Mouse (Mus musculus) c-Kit-positive CD71-positive TER-119-negative erythroid progenitor cells, embryonic 14.5 days (primary cell): ENCODE measurements around the gene Scgn.
A peak's percentile ranks its signal among the peaks of the same experiment; 100 is the strongest.

ENCODE experiments used
- DNase-seq: peaks from one replicate; pipeline ENCODE4 v3.0.0-alpha.2; 2013; ENCODE audit warnings: low read depth

Scgn gene

GRCm38 (mm10) chr13:23990928-23991327 is at the start of gene Scgn:
Scgn (minus strand) TSS chr13:23991214.
- peak; percentile 24 for DNase-seq

DNA sequence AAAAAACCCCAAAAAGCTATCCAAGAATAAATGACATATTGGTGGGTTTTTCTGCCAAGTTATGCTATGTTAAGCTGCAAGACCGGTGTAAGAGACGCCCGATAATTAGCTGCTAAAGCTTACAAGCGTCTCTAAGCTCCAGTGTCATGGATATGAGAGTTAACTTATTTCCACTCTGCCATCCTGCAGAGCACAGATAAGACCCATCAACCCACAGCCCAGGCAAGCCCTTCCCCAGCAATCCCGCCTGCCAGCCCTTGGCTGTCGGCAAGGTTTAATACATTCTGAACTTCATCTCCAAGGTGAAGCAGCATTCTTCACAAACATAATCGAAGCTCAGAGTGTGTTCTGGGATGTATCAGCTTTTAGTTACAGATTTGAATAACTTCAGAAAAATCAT is 49.2 kb upstream of the Scgn start:
- DNase-seq: peak; percentile 23

DNA sequence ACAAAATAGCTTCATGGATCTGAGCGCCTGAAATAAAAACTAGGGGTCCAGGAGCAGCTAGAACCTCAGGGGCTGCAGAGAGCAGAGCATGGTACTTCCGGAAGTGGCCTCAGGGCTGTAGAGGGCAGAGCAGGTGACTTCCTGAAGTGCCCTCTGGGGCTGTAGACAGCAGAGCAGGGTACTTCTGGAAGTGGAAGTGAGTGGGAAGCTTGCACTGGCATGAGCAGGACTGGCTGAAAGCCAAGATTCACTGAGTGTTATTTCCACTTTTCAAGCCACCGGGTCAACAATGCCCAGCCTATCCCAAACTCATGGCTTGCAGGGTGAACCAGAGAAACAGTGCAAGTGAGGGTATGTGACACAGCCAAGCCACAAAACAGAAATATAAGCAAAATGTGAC is 46.5 kb upstream of the Scgn start:
- no peak for DNase-seq

DNA sequence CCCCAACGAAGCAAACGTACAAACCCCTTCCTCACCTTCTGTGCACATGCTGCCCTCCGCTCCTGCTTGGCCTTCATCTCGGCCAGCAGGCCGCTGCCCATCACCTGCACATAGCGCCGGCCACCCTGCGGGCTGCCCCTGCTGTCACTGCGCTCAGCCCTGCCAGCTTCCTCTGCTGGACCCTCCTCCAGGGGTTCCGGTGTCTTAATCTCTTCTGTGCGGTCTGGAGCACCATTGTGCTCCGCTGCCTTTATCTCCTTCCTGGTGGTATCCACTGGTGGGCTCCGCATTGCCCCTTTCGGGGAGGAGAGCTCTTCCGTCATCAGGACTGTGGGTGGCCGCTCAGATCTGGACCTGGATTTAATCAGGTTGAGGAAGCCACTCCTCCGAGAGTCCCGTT is 45.1 kb upstream of the Scgn start:
- no peak for DNase-seq

DNA sequence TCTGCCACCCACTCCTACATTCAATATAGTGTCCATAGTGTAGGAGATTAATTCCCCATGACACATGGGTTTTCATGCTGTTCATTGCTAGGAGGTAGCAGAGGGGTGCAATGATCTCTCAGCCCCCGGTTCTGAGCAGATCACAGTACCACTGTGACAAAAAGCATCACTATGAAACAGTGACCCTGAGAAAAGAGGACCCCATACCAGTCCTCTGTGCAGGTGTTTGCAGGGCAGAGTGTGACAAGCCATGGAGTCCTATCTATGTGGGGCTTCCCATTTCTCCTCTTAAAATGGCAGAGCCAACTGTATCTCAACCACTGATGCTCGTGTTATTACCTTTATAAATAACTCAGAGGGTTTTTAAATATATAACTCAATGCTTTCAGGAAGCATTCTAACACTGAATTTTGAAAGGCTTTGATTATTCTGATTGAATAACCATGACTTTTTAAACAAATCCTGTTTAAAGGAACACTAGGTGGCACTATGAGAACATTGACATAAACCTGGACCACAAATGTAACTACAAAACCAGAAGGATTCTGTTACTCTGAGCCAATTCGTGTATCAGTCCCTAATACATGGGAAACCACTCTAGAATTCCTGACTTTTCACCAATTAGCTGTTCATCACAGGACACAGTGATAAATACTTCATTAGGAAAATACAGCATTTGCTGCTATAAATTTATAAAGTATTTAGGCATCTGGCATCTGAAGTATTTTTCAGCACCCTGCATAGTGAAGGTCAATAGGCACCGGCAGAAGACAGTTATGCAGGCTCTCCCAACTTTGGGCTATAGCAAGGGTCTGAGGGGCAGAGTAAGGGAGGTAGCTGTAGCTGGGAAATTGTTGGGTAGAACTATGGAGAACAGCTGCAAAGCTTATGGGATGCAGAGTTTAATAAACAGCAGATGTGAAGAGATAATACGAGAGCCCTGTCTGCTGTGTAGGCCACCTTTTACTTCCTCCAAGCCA is 36.5 kb upstream of the Scgn start:
- DNase-seq: no peak

GRCm38 (mm10) chr13:24018515-24018914 is 27.5 kb upstream of the Scgn start:
- DNase-seq: no peak

DNA sequence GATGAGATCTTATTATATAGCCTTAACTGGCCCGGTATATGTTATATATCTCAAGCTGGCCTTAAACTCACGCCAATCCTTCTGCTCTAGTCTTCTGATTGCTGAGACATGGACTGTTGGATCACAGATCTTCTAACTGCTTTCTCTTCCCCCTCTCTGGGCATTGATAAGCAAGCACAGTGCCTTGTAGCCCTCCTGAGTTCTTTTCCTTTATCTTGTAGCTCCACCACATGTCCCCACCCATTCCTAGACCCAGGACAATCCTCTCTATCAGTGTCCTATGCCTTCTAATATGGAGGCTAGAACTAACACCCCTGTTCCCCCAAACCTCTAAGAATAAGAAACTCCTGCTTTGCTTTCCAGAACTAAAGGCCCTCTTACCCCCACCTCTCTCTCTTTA is 14.5 kb upstream of the Scgn start:
- DNase-seq: peak; percentile 17

DNA sequence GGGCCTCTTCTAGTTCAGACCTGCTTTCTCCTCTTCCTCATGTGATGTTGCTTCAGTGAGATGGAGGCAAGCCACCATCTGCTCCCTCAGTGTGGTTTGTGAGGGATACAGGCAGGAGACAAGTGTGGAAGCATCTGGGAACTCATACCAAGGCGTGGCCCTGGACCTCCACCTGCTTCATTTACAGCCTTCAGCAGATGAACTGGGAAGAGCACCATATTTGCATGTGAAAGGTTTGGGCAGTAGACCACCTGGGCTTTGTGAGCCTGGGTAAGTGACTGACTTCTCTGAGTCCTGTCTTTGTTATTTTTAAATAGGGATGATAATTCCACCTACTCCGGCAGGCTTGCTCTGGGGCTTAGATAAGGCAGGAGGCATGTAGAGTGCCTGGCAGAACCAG is 10.8 kb upstream of the Scgn start:
- no peak for DNase-seq

DNA sequence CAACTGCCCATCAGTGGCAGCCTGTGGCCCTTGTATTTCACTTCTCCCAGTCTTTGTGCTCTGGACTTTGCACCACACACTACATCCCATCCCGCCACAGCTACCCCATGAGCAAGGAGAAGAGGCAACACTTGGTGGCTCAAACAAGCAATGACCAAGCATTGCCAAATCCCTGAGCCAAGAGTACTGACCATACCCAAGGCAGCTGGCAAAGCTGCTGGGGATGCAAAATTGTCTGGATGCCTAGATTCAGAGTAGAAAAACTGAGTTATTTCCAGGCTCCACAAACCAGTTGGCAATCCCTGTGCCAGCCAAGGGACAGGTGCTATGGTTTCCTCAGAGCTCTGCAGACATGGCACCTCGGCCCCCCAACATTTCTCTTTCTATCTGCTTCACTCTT is 10.1 kb upstream of the Scgn start:
- DNase-seq: no peak

DNA sequence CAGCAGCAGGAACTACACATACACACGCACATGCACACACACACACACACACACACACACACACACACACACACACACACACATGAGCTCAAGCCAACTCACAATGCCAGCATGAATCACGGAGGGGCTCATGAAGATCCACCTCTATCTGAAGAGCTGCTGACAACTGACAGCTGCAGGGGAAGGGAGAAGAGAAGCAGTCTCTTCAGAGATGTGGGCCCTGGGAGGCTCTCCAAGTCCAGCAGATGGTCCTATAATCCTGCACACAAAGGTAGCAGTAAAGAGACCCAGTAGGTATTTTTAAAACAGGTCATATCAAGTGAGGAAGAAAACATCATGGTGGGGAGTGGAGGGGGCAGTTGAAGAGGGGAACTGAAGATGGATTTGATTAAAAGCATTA is 7.8 kb upstream of the Scgn start:
- DNase-seq: no peak

GRCm38 (mm10) chr13:23994756-23995155 is 3.7 kb upstream of the Scgn start:
- DNase-seq: no peak

DNA sequence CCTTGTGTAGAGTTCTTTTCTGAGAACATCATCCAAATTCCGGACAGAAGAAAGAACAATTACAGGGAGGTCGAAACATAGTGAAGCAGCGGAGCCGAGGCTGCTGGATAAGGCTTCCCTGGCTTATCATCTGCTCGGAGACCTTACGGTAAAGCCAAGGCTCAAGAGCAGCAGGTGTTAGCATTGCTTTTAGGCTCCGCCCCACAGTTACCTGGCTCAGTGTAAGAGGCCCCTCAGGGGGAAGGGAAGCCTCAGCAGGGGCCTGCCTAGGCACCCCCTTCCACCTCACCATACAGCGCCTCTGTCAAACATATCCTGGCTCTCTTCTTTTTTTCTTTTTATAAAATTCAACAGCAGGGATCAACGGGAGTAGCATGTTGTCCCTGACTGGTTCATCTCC is 3.0 kb upstream of the Scgn start:
- DNase-seq: no peak

DNA sequence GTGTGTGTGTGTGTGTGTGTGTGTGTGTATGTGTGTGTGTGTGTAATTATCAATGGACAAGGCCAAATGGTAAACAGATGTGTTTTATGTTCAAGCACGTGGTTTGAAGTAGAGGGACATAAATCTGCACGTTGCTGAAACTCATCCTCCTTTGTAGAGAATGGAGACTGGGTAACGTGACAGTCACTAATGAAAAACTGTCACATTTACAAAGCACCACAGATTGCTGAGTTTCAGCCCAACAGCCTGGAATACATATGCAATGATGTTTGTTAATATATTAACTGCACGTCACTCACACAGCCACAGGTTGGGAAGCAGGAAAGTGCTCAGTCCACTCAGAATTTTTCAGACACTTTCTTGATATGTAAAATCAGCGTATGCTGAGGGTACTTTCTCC is 563 bp downstream of the Scgn start:
- no peak for DNase-seq

- no peak for DNase-seq
Observed at GRCm38 (mm10) chr13:23985130-23985529, 5.9 kb downstream of the Scgn start.

DNA sequence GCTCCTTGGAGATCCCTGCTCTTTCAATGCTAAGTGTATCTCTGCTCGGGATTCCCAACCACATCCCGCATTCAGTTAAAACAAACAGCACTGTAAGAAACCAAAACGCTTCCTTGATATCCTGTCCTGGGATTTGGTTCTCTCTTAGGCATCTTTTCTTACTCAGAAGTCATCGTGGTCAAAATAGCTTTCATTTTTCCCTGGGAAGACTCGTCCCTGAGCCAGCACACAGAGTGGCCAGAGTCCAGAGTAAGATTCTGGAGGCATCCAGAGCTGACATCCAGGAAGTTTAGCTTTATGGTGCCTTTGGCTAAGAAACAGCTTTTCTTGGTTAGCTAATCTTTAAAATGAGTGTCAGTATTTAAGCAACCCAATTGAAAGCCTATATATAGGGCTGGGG is 18.7 kb downstream of the Scgn start:
- no peak for DNase-seq

DNA sequence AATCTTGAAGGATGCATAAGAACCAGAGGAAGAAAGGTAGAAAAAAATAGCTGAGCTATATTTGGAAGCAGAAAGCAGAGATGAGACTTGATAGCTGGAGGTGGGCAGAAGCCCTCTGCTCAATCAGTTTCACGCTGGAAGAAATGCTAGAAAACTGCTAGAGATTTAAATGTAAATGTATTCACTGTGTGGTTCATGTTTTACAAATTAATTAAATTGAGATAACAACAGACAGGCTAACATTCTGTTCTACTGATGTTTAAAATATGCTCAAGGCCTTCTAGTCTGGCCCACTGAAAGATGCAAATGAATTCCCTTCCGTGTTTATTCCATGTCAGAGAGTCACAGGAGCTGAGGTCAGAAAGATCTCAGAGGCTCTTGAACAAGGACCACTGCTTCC is 19.1 kb downstream of the Scgn start:
- no peak for DNase-seq

DNA sequence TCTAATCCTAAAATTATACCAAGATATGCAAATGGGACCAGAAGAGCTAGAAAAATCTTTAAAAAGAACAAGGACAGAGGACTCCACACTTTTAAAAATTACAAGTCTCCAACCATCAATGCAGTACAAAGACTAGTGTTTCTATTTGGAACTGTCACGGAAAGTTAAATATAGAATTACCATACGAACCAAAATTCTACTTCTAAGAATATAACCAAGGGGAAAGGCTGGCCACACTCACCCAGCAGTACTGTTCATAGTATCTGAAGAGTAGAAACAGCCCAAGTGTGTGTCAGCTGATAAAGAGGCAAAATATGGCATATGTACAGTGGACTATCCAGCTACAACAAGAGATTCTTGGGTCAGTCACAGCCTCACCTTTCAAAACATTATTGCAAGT is 26.1 kb downstream of the Scgn start:
- DNase-seq: no peak

DNA sequence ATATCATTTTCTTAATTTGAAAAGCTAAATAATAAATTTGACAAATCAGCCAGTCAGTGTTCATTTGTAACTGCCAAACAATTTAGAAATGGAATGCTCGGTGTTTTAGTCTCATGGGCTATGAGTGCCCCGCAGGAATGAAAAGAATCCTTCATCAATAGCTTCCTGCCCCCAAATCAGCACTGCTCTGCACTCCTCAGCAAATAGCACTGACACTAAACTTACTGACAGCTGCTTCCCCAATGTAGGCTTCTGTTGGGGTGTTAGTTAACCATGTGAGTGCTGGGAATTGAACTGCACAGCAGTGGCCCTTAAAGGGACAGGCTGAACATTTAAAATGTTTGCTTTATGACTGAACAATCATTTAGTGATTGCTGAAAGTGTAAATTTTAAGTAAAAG is 31.2 kb downstream of the Scgn start:
- DNase-seq: no peak

DNA sequence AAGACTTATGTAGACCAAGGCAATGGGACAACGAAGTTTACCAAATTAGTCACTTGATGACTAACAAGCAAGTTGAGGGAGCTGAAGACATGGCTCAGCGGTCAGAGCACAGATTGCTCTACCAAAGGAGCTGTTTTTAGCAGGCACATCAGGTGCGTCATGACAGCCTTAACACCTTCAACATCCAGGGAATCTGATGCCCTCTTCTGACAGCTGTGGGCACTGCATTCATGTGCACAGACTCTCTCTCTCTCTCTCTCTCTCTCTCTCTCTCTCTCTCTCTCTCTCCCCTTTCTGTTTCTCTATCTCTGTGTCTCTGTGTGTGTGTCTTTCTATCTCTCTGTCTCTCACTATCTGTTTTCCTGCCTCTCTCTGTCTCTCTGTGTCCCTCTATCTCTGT is 40.1 kb downstream of the Scgn start:
- peak; percentile 1 for DNase-seq

- DNase-seq: no peak
Observed at GRCm38 (mm10) chr13:23949484-23950246, 41.3 kb downstream of the Scgn start.

GRCm38 (mm10) chr13:23946254-23946653 is 44.8 kb downstream of the Scgn start:
- DNase-seq: no peak

DNA sequence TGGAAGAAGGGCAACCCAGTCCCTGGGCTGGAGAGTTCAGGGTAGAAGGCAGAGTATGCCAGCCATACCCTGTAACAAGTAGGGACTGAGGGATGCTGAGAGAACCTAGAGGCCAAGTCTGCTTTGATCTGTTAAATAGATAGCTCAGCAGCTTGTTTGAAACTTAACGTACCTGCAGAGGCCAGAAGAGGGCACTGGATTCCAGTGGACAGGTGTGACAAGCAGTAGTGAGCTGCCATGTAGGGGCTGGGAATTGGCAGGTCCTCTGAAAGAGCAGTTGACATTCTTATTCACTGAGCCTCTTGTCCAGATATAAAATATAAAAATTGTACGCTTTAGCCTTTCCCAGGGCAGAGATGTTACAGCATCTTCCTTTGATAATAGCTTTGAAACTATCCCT is 48.2 kb downstream of the Scgn start:
- DNase-seq: no peak

- DNase-seq: no peak
Observed at GRCm38 (mm10) chr13:23940291-23940690, 50.7 kb downstream of the Scgn start.
